Mouse (Mus musculus) ES-CJ7 (cell line): Measurements from ENCODE around the gene 1810009A15Rik.
"Not testable (repeated sequence)": the region's sequence is repeated elsewhere in the genome, so short reads cannot be mapped to it uniquely, and the experiment has no call there.

Experiments used
- DNase-seq: peaks from one replicate; pipeline ENCODE4 v3.0.0; 2011; ENCODE audit warnings: low read depth, low spot score

Gene 1810009A15Rik

GRCm38 (mm10) chr19:8875031-8875430 is 13.6 kb upstream of the 1810009A15Rik start:
- DNase-seq: no peak

DNA sequence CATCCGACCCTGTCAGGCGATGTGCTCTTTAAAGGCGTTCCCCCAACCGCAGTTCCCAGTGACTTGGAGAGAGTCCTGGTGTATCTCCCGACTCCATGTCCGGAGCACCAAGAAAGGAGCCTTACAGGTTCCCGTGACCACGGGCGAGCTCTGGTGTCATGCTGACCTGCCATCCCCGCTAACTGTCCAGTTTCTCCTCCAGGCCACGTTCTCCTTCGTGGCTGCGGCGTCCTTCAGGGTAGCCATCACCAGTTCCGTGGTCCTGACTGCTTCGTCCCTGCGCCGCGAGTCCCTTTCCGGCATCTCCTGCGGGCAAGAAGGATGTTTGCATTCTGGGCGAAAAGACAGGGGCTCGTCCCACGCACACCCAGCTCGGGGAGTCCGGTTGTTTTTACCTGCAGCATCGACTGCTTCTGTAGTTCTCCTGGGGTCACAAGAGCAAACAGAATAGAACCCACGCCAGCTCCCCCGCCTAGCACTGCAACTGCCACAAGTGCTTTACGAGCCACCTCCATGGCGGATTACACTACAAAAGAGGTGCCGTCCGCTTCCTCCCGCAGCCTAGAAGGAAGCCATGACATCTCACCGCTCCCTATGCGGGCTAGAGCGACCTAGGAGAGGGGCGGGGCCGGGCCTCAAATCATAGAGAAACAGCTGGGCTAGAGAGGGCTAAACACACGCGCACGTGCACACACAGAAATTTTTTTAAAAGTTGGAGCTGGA is 8.2 kb upstream of the 1810009A15Rik start, which contains the start of gene Uqcc3:
TSS of gene Uqcc3 (minus strand) at position 613 of the 723 bp plus-strand sequence.
- peak; percentile 88 for DNase-seq

DNA sequence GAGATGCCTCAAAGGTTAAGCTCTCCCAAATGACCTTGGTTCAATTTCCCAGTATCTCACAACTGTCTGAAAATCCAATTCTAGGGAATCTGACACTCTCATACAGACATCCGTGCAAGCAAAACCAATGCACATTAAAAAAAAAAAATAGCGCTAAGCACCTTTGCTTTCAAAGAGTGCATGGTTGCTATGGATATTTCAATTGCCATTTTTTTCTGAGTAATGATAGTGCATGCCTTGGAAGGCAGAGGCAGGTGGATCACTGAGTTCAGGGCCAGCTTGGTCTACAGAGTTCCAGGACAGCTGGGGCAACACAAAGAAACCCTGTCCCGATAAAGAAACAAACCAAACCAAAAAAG is 7.6 kb upstream of the 1810009A15Rik start:
- DNase-seq: no peak

GRCm38 (mm10) chr19:8883616-8884015 is 5.0 kb upstream of the 1810009A15Rik start, which contains the start of the genes Lbhd1 and Gm49403:
Gene Lbhd1 (plus strand): TSS chr19:8883732.
Gene Gm49403 (plus strand): TSS chr19:8883930.
- DNase-seq: no peak

DNA sequence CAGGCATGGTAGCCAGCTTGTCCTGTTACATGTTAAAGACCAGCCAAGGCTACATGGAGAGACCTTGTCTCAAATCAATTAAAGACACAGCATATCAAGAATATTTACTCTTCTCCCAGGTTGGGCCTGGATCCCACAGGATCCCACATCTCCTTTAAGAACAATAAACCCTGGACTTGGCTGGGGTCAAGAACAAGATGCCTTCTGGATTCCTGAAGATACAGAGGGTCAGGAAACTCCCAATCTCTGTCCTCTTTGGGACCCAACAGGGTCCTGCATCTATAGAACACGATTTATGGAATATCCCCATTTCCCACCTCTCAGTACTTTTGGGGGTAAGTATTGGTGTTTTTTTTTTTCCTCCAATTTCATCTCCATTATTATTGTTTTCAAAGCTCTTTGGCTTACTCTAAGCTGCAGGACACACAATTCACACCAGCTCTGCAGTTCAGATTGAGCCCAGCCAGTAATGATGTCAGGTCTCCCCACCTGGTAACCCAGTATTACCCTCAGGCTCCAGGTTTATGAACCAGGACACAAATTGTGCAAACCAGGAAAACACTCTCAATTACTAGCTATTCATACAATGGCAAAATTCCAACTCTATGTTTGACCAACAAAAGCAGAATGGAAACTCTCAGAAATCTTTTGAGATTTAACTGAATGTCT is 1.6 kb upstream of the 1810009A15Rik start:
- no peak for DNase-seq

- DNase-seq: no peak
These were observed 829 bp upstream of the 1810009A15Rik start for GRCm38 (mm10) chr19:8887585-8888463.

GRCm38 (mm10) chr19:8892829-8893766 is 4.4 kb downstream of the 1810009A15Rik start, which contains the start of gene Ints5:
Gene Ints5 (plus strand): TSS chr19:8893005.
- peak; percentile 94 for DNase-seq

- DNase-seq: no peak
These were observed 6.8 kb downstream of the 1810009A15Rik start for GRCm38 (mm10) chr19:8895397-8895960.

DNA sequence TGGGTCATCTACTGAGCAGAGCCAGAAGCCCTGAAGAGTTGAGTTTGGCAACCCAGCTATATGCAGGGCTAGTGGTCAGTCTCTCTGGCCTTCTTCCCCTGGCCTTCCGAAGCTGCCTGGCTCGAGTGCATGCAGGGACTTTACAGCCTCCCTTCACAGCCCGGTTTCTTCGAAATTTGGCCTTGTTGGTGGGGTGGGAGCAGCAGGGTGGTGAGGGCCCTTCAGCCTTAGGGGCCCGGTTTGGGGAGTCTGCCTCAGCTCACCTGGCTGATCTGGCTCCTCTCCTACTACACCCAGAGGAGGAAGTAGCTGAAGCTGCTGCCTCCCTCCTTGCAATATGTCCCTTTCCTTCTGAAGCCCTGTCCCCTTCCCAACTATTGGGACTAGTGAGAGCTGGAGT is 7.6 kb downstream of the 1810009A15Rik start:
- not testable (repeated sequence) for DNase-seq

DNA sequence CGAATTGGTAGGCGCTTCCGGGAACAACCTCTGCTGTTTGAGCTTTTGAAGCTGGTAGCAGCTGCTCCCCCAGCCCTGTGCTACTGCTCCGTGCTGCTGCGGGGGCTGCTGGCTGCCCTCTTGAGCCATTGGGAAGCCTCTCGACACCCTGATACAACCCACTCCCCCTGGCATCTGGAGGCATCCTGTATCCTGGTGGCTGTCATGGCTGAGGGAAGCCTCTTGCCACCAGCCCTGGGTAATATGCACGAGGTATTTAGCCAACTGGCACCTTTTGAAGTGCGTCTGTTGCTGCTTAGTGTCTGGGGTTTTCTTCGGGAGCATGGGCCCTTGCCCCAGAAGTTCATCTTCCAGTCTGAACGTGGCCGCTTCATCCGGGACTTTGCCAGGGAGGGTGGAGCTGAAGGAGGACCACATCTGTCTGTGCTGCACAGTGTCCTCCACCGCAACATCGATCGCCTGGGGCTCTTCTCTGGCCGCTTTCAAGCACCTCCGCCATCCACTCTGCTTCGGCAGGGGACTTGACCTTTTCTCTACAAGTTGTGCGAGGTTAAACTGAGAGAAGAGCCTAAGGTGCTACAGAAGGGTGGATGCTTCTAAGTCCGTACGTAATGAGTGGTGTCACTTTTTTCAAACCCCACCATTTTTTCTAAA is 8.7 kb downstream of the 1810009A15Rik start:
- DNase-seq: peak; percentile 54

DNA sequence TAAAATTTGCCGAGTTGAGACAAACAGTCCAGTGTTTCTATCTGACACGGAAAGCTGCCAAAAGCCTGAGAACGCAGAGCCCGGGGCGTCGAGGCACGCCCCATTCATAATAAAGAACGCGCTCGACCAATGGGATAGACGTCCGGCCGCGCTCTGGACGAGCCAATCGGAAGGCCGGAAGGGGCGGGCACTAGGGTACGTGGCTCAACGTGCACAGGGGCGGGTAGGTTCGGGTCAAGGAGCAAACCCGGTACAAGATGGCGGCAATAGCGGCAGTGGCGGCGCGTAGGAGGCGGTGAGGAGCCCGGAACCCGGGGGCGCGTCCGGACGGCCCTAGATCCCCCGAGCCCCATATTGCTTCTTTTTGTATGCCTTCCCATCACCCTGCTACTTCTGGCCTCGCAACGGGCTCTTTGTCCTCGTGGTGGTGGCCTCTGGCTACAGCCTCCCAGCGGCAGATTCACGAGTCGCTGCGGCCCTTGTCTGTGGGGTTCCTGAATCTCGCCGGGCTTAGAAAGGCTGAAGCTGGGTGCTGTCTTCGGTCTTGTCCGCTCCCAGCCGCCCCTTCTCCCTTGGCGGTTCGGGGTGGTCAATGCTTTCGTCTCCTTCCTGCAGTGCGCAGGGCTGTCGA is 9.3 kb downstream of the 1810009A15Rik start, which contains the start of gene Ganab:
TSS of gene Ganab (plus strand) at position 207 of the 631 bp plus-strand sequence.
- DNase-seq: peak; percentile 95

- no peak for DNase-seq
These were observed 9.9 kb downstream of the 1810009A15Rik start for GRCm38 (mm10) chr19:8898576-8898975.

GRCm38 (mm10) chr19:8899079-8899478 is 10.4 kb downstream of the 1810009A15Rik start:
- DNase-seq: no peak

GRCm38 (mm10) chr19:8903412-8903811 is 14.8 kb downstream of the 1810009A15Rik start:
- no peak for DNase-seq

- no peak for DNase-seq
These were observed 19.9 kb downstream of the 1810009A15Rik start for GRCm38 (mm10) chr19:8908531-8908930.

DNA sequence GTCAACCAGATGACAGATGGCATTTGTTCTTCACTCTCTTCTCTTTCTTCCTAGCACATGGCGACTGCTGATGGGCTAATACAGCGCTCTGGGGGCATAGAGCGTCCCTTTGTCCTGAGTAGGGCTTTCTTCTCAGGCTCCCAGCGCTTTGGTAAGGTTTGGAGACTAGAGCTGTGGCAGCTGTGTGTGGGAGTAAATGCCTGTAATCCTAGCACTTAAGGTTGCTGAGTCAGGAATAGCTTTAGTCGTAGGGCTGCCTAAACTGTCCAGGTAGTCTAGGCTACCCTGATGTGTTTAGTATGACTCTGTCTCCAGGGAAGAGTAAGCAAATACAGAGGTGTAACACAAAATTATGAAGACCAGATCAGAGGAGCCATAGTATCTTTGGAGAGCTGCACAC is 23.2 kb downstream of the 1810009A15Rik start:
- DNase-seq: no peak

- DNase-seq: no peak
These were observed 25.6 kb downstream of the 1810009A15Rik start for GRCm38 (mm10) chr19:8914212-8914611.

DNA sequence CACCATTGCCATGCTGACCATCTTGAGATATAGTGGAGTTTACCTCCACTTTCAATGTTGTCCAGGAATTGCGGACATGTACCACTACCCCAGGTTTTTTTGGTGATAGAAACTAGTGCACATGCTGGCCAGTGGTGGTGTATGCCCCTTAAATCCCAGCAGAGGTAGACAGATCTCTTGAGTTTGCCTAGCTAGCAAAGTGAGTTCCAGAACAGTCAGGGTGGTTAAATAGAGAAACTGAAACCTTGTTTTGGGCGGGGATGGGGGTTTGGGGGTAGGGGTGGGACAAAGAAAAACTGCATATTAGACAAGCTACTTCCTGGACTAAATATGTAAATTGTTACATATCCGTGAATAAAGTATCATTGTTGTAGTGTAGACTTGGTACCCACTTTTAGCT is 30.3 kb downstream of the 1810009A15Rik start:
- DNase-seq: no peak

DNA sequence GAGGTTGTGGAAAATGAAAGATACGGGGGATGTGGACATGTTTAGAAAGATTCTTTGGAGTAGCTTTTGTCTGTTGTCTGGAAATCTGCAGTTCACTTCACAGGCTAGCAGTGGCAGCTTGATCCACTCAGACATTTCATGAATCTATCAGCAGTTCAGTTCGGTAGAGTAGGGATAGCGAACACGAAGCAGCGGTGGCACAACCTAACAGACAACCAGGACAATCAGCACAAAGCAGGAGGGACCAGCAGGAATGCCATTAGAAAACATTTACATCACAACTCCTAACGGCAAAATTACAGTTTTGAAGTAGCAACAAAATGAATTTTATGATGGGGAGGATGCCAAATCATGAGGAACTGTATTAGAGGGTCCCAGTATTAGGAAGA is 31.0 kb downstream of the 1810009A15Rik start:
- no peak for DNase-seq
